Mouse (Mus musculus): Measurements from ENCODE around the gene Vmn1r31. TPM values are rescaled to one million over a fixed set of nuclear protein-coding genes. Genes with fewer than 3 reads are reported as not detected.

Gene Vmn1r31
- polyA plus RNA-seq (2014; fragmentation: Nextera tagmentation; extraction: Ambion mirVana): not detected in 2 replicates

DNA sequence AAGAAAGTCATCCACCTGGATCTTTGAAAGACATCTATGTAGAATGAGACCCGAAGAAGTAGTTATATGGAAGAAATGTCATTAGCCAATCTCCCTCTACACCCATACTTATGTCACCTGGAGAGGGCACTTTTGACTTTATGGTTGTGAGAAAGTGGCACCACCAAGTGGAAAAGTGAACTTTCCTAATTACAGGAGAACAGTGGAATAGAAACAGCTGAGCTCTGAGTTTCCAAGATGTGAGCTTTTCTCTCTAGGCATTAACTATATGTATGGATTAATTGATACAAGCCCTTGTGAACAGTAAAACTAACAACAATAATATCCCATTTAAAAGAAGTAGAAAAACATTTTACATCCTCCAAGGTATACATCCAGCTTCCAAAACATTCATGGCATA, at the start of gene Vmn1r31:
Vmn1r31 (minus strand) TSS at position 101 of the 400 bp plus-strand sequence.
- no peaks in the 10 kb centered on the region for H3K4me1 ChIP-seq (ENCODE audit: control insufficient read depth, insufficient read depth, low read length)
- ATAC-seq (replicated peaks; ENCODE audit: insufficient number of reproducible peaks, low FRiP score, low TSS enrichment, low read depth): no peak
- H3K36me3 ChIP-seq (replicated peaks; ENCODE audit: control insufficient read depth, insufficient read depth, low read depth, low read length): no peaks in the 10 kb centered on the region
- H3K9me3 ChIP-seq (replicated peaks; ENCODE audit: control insufficient read depth, low read length): no peaks in the 10 kb centered on the region
- H3K9ac ChIP-seq (replicated peaks; ENCODE audit: low read length): no peak within 1 kb of the TSS
- no peak within 1 kb of the TSS for H3K27ac ChIP-seq (replicated peaks; ENCODE audit: low read depth, low read length)
- no peak for DNase-seq (ENCODE audit: low spot score)
- H3K27me3 ChIP-seq (ENCODE audit: control insufficient read depth, insufficient read depth, low read length): no peaks in the 10 kb centered on the region
- H3K4me2 ChIP-seq (ENCODE audit: low read depth, low read length): no peak within 1 kb of the TSS
- WGBS: 78% methylated on average over 1 of the region's 1 CpGs
- H3K4me3 ChIP-seq (ENCODE audit: low read depth, low read length): no peak within 1 kb of the TSS

DNA sequence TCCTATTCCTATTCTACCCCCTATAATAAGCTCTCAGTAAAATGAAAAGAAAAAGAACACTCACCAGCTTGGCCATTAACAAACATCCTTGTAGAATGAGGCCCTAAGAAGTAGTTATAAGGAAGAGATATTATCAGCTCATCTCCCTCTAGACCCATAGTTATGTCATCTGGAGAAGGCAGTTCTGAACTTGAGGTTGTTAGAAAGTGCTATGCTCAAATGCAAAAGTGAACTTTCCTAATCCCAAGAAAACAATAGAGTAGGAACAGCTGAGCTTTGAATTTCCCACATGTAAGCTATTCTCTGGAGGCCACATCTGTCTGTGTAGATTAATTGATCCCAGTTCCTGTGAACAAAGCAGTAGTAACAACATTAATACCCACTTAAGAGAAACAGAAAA, 31.8 kb downstream of the Vmn1r31 start, which contains the start of gene Vmn1r30:
Vmn1r30 (minus strand) TSS at position 101 of the 400 bp plus-strand sequence.
- no peak within 1 kb of the TSS for H3K27ac ChIP-seq (replicated peaks; ENCODE audit: low read depth, low read length)
- DNase-seq (ENCODE audit: low spot score) (no peak), ATAC-seq (replicated peaks; ENCODE audit: insufficient number of reproducible peaks, low FRiP score, low TSS enrichment, low read depth) (no peak)
- H3K4me3 ChIP-seq (ENCODE audit: low read depth, low read length): no peak within 1 kb of the TSS
- H3K9me3 ChIP-seq (replicated peaks; ENCODE audit: control insufficient read depth, low read length): no peaks in the 10 kb centered on the region
- no peaks in the 10 kb centered on the region for H3K36me3 ChIP-seq (replicated peaks; ENCODE audit: control insufficient read depth, insufficient read depth, low read depth, low read length)
- H3K9ac ChIP-seq (replicated peaks; ENCODE audit: low read length): no peak within 1 kb of the TSS
- no peaks in the 10 kb centered on the region for H3K27me3 ChIP-seq (ENCODE audit: control insufficient read depth, insufficient read depth, low read length)
- no peaks in the 10 kb centered on the region for H3K4me1 ChIP-seq (ENCODE audit: control insufficient read depth, insufficient read depth, low read length)
- H3K4me2 ChIP-seq (ENCODE audit: low read depth, low read length): no peak within 1 kb of the TSS

Other genes with a start within 250 kb of the Vmn1r31 start
- not detected in 2 replicates for gene Vmn1r28, start 213.3 kb downstream of the Vmn1r31 start, polyA plus RNA-seq (2014; fragmentation: Nextera tagmentation; extraction: Ambion mirVana)
- gene Vmn1r29, start 173.8 kb downstream of the Vmn1r31 start, polyA plus RNA-seq (2014; fragmentation: Nextera tagmentation; extraction: Ambion mirVana): not detected in 2 replicates
- not detected in 2 replicates for gene Vmn1r30, start 31.9 kb downstream of the Vmn1r31 start, polyA plus RNA-seq (2014; fragmentation: Nextera tagmentation; extraction: Ambion mirVana)
- gene Abcg2, start 109.2 kb upstream of the Vmn1r31 start, polyA plus RNA-seq (2014; fragmentation: Nextera tagmentation; extraction: Ambion mirVana): 59.7 and 66.7 TPM in 2 replicates